Mouse (Mus musculus) adrenal gland, postnatal 10 days (tissue): ENCODE data around the gene Gm49361. TPM values are rescaled to one million over a fixed set of nuclear protein-coding genes. Genes with fewer than 3 reads are reported as not detected.

Experiments
- DNase-seq: peaks from one replicate; pipeline ENCODE4 v3.0.0; 2021; ENCODE audit warnings: mixed read lengths
- total RNA-seq, 2 experiments: library from RNA; stranded (reverse); gene quantifications; 2 replicates each; pipeline ENCODE4 v1.2.3; 2021

The Gm49361 gene
- total RNA-seq, 2 experiments from 2014 or later = 0.94 to 3.9 TPM

GRCm38 (mm10) chr14:57620598-57621236 is 125.2 kb downstream of the Gm49361 start:
- no peak for DNase-seq

GRCm38 (mm10) chr14:57619487-57619886 is 126.4 kb downstream of the Gm49361 start:
- peak; percentile 59 for DNase-seq

DNA sequence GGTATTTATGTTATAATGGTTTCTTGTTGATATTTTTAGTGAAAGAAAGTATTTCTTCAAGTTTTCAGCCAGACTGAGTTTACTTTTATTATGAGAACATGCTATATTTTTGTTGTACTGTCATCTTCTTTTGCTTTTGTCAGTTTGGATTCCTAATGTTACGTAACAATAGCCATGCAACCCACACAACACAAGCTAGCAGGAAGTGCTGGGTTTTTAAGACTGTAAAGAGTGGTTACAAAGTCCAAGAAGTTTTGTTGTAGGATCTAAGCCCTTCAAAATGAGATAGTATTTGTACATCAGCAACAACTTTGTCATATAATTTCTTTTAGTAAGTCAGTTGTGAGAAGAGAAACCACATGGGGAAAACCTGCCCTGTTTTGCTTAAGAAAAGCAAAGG is 128.2 kb downstream of the Gm49361 start:
- no peak for DNase-seq

- no peak for DNase-seq
These were observed 129.5 kb downstream of the Gm49361 start for GRCm38 (mm10) chr14:57616339-57616965.

DNA sequence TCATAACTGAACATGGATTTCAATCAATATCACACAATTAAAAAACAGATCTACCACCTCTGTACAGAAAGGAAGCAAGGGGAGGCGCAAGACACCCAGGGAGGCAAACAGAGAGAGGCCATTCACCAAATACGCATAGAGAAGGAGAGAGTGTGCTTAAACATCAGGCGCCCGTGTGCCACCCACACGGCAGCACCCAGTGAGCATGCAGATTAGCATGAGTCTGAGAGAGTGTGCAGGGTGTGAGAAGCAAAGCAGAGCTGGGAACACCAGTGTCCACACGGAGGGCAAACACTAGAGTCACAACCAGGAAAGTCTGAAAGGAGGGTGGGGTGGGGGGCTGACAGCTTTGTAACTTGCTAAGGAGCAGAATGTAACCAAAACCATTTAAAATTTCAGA is 130.1 kb downstream of the Gm49361 start:
- no peak for DNase-seq

DNA sequence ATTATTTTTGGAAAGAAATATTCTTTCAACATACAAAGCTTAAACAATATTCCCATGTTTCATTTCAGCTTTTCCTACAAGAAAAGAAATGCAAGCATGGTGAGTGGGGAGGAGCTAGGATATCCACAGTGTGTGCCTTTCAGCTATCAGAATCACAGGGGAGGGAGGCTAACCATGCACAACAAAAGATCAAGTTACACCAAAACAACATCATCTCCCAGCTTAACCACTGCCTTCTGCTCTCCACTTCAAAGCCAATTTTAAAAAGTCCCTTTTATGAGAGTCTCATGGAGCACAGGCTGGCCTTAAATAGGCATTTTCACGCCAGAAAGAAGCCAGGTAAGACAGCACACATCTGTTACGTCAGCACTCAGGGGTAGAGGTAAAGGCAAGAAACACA is 134.9 kb downstream of the Gm49361 start:
- no peak for DNase-seq

DNA sequence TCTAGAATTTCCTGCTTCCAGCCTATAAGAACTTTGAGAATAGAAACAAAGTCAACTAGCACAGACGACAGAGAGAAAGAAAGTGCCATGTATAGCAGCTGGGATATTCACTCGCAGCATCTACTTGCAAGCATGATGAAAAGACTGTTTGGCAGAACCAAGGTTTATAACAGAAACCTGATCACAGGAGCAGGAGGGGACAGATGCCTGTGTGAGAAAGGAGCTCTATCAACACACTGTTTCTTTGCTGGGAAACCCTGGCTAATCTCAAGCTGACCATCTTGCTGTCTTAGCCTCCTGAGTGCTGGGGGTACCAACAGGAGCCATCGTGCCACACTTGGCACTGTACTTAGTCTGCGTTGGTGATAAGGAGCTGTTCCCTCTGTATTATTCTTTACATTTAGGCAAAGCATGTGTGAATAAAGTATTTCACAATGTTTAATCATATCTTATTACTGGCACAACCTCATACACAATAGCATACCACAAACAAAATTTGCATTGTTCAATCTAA is 136.0 kb downstream of the Gm49361 start:
- no peak for DNase-seq

- peak; percentile 98 for DNase-seq
These were observed 138.4 kb downstream of the Gm49361 start for GRCm38 (mm10) chr14:57607500-57607899.

GRCm38 (mm10) chr14:57606663-57607365 is 139.1 kb downstream of the Gm49361 start:
- no peak for DNase-seq

DNA sequence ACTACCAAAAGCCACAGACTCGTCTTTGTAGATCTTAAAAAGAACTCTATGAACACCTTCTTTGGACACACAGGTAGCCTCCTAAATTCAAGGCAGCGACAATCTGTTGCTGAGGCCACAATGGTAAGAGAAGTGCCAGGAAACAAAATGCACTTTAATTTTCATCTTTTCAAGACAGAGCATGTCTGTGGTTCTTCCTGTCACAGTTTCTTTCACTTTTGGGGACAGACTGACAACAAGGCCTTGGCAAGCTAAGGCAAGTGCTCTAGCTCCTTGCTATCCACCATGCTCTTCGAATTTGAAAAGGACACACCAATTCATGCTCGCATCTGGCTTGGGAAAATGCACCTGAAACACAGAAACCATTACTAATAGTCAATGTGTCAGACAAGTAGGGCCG is 152.6 kb downstream of the Gm49361 start:
- DNase-seq = no peak

Other genes with a start within 250 kb of the Gm49361 start
- 1 to 10 TPM; 3.3 to 3.8 TPM for gene Il17d, start 221.3 kb downstream of the Gm49361 start, total RNA-seq
- 10 to 100 TPM; 32.3 to 34.6 TPM for gene Eef1akmt1, start 174.5 kb downstream of the Gm49361 start, total RNA-seq
- 10 to 100 TPM; 20.7 to 28.1 TPM for gene Xpo4, start 80.7 kb downstream of the Gm49361 start, total RNA-seq
- gene Lats2, start 12.3 kb upstream of the Gm49361 start, total RNA-seq = 10 to 100 TPM; 33.6 to 34.4 TPM
- 10 to 100 TPM; 55.4 to 75.9 TPM for gene Sap18, start 52.1 kb upstream of the Gm49361 start, total RNA-seq
- gene Ska3, start 80.1 kb upstream of the Gm49361 start, total RNA-seq = 1 to 10 TPM; 3.6 to 5.6 TPM
- gene Mrpl57, start 80.1 kb upstream of the Gm49361 start, total RNA-seq = 100 to 1,000 TPM; 109 to 115 TPM
- 10 to 100 TPM; 33.3 to 40.0 TPM for gene Zdhhc20, start 144.2 kb upstream of the Gm49361 start, total RNA-seq